Mouse (Mus musculus): ENCODE data around the gene Amigo2. TPM values are rescaled to one million over a fixed set of nuclear protein-coding genes. Genes with fewer than 3 reads are reported as not detected.
A peak's percentile ranks its signal among the peaks of the same experiment; 100 is the strongest.
"Not testable (repeated sequence)": the region's sequence is repeated elsewhere in the genome, so short reads cannot be mapped to it uniquely, and the experiment has no call there.

Gene Amigo2
- polyA plus RNA-seq, 1 experiment from 2014 or later, result 3.3 TPM

DNA sequence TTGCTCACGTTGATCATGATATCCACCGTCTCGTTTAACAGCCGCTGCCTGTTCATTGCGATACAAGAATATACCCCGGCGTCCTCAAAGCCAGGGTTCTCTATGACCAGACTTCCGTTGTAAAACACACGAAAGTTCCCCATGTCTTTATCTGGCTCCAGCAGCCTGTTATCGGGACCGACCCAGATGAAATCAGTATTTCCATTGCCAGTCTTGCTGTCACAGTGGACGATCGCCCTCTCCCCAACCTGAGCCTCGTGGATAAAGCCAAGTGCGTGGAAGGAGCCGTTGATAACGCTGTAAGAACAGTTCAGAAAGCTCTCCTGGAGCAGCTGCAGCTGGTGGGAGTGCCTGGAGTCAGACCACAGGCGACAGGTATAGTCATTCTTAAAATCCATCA is 1.7 kb downstream of the Amigo2 start:
- Histone ChIP-seq H3K27me3 (replicated peaks; ENCODE audit: low read depth, poor library complexity, severe bottlenecking) (peaks cover 25% of the 10 kb centered on the region), H3K9me3 (no peaks in the 10 kb centered on the region), H3K4me3 (no peak overlapping the region), H3K36me3 (replicated peaks) (no peaks in the 10 kb centered on the region), H3K27ac (replicated peaks) (no peak overlapping the region), H3K4me1 (peaks cover 20% of the 10 kb centered on the region)
- 89% methylated on average over 18 of the region's 18 CpGs for WGBS
- no peak for DNase-seq (ENCODE audit: low spot score)

- DNase-seq (ENCODE audit: low spot score), result peak; percentile 52
- H3K9me3 ChIP-seq, result no peaks in the 10 kb centered on the region
- H3K4me3 ChIP-seq, result no peak overlapping the region
- WGBS, result 51% methylated on average over 9 of the region's 9 CpGs
- H3K27ac ChIP-seq (replicated peaks), result no peak overlapping the region
- no peaks in the 10 kb centered on the region for H3K4me1 ChIP-seq
- no peaks in the 10 kb centered on the region for H3K36me3 ChIP-seq (replicated peaks)
- no peaks in the 10 kb centered on the region for H3K27me3 ChIP-seq (replicated peaks; ENCODE audit: low read depth, poor library complexity, severe bottlenecking)
Measured at GRCm38 (mm10) chr15:97236943-97237342, 10.1 kb downstream of the Amigo2 start.

- DNase-seq (ENCODE audit: low spot score), result peak; percentile 66
- H3K36me3 ChIP-seq (replicated peaks), result no peaks in the 10 kb centered on the region
- 32% methylated on average over 7 of the region's 7 CpGs for WGBS
Measured at GRCm38 (mm10) chr15:97235183-97235582, 11.9 kb downstream of the Amigo2 start.

GRCm38 (mm10) chr15:97234076-97234475 is 13.0 kb downstream of the Amigo2 start:
- H3K4me1 ChIP-seq, result no peaks in the 10 kb centered on the region
- H3K9me3 ChIP-seq, result peaks cover 5% of the 10 kb centered on the region; the same call in 1 of the 2 replicates
- H3K36me3 ChIP-seq (replicated peaks), result no peaks in the 10 kb centered on the region
- no peak overlapping the region for H3K4me3 ChIP-seq
- 89% methylated on average over 6 of the region's 6 CpGs for WGBS
- no peaks in the 10 kb centered on the region for H3K27me3 ChIP-seq (replicated peaks; ENCODE audit: low read depth, poor library complexity, severe bottlenecking)
- DNase-seq (ENCODE audit: low spot score), result no peak
- H3K27ac ChIP-seq (replicated peaks), result no peak overlapping the region

More at GRCm38 (mm10) chr15:97235183-97235582, 11.9 kb downstream of the Amigo2 start:
- H3K4me1 ChIP-seq, result no peaks in the 10 kb centered on the region
- H3K27ac ChIP-seq (replicated peaks), result no peak overlapping the region
- H3K9me3 ChIP-seq, result peaks cover 5% of the 10 kb centered on the region; the same call in 1 of the 2 replicates
- H3K27me3 ChIP-seq (replicated peaks; ENCODE audit: low read depth, poor library complexity, severe bottlenecking), result no peaks in the 10 kb centered on the region
- H3K4me3 ChIP-seq, result no peak overlapping the region

- no peaks in the 10 kb centered on the region for H3K4me1 ChIP-seq
- 86% methylated on average over 11 of the region's 11 CpGs for WGBS
- no peaks in the 10 kb centered on the region for H3K27me3 ChIP-seq (replicated peaks; ENCODE audit: low read depth, poor library complexity, severe bottlenecking)
- no peaks in the 10 kb centered on the region for H3K36me3 ChIP-seq (replicated peaks)
- no peak overlapping the region for H3K4me3 ChIP-seq
- H3K9me3 ChIP-seq, result peaks cover 5% of the 10 kb centered on the region; the same call in 1 of the 2 replicates
- no peak for DNase-seq (ENCODE audit: low spot score)
- H3K27ac ChIP-seq (replicated peaks), result no peak overlapping the region
Measured at GRCm38 (mm10) chr15:97229494-97230077, 17.5 kb downstream of the Amigo2 start.

- no peaks in the 10 kb centered on the region for H3K36me3 ChIP-seq (replicated peaks)
- no peak overlapping the region for H3K27ac ChIP-seq (replicated peaks)
- peaks cover 3% of the 10 kb centered on the region; the same call in 1 of the 2 replicates for H3K9me3 ChIP-seq
- no peaks in the 10 kb centered on the region for H3K27me3 ChIP-seq (replicated peaks; ENCODE audit: low read depth, poor library complexity, severe bottlenecking)
- no peak overlapping the region for H3K4me3 ChIP-seq
- WGBS, result 71% methylated on average over 8 of the region's 8 CpGs
- DNase-seq (ENCODE audit: low spot score), result no peak
- no peaks in the 10 kb centered on the region for H3K4me1 ChIP-seq
Measured at GRCm38 (mm10) chr15:97224003-97224402, 23.1 kb downstream of the Amigo2 start.

- DNase-seq (ENCODE audit: low spot score), result no peak
- H3K4me3 ChIP-seq, result no peak overlapping the region
- no peaks in the 10 kb centered on the region for H3K36me3 ChIP-seq (replicated peaks)
- WGBS, result 84% methylated on average over 10 of the region's 10 CpGs
- no peaks in the 10 kb centered on the region for H3K4me1 ChIP-seq
- H3K9me3 ChIP-seq, result peaks cover 3% of the 10 kb centered on the region; the same call in 1 of the 2 replicates
- H3K27ac ChIP-seq (replicated peaks), result no peak overlapping the region
- H3K27me3 ChIP-seq (replicated peaks; ENCODE audit: low read depth, poor library complexity, severe bottlenecking), result no peaks in the 10 kb centered on the region
Measured at GRCm38 (mm10) chr15:97223431-97223830, 23.7 kb downstream of the Amigo2 start.

DNA sequence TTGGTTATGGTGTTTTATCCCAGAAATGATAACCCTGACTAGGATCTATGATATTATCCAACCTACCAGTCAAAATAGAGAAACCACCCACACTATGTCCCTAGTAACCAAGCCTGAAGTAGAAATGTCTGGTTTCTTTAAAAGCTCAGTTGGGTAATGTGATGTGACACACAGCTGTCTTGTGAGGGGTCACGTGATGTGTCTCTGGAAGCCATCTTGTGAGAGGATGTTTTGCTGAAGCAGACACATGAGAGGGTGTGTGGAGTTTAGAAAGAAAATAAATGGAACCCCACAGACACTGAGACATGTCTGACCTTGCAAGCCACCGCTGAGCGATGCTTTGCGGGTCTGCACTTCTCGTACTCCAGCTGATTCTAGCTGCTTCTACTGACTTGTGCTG is 30.2 kb downstream of the Amigo2 start:
- Histone ChIP-seq H3K9me3 (no peaks in the 10 kb centered on the region), H3K36me3 (replicated peaks) (no peaks in the 10 kb centered on the region), H3K27ac (replicated peaks) (no peak overlapping the region), H3K27me3 (replicated peaks; ENCODE audit: low read depth, poor library complexity, severe bottlenecking) (no peaks in the 10 kb centered on the region), H3K4me3 (no peak overlapping the region), H3K4me1 (no peaks in the 10 kb centered on the region)
- WGBS, result 93% methylated on average over 5 of the region's 5 CpGs
- no peak for DNase-seq (ENCODE audit: low spot score)

DNA sequence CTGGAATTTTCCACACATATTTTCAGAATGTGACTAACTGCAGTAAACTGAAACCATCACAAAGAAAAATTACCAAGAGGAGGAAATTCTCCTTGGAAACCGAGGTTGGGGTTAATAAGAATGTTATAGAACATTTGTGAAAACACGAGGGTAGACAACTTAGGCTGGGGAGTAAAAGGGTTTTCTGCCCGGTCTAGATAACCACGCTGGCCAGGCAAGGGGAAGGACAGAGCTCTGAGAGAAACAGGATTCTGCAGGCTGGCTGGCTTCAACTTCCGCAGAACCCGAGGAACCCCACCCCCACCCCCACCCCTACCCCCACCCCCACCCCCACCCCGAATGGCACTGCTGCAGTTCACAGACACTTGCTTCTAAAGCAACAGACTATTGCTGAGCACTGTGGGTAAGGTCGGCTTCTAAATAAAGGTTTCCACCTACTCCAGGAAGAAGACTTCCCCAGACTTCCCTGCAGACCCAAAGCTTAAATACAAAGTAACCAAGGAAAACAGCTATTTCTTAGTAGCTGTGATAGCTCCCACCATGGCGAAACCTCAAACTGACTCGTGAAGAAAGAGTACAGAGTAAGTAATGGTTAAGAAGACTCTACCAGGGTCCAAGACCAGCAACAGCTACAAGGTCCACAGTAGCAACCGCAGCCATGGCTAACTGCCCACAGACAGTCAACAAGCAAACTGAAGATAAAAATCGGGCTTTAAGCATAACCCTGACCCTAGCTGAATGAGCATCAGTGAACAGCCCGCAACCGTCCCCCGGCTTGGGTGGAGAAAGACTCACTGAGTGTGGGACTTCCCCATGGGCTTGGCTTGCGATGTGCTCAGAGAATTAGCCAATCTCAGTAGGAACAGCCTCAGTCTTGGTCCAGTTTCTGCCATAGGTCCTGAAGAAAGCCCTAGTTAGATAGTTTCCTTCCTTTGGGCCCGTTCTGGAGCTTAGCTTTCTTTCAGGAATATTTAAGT is 34.3 kb downstream of the Amigo2 start:
- Histone ChIP-seq H3K27me3 (replicated peaks; ENCODE audit: low read depth, poor library complexity, severe bottlenecking) (no peaks in the 10 kb centered on the region), H3K27ac (replicated peaks) (no peak overlapping the region), H3K9me3 (no peaks in the 10 kb centered on the region), H3K36me3 (replicated peaks) (no peaks in the 10 kb centered on the region), H3K4me3 (no peak overlapping the region), H3K4me1 (no peaks in the 10 kb centered on the region)
- 83% methylated on average over 17 of the region's 17 CpGs for WGBS
- no peak for DNase-seq (ENCODE audit: low spot score)

- not testable (repeated sequence) for H3K4me3 ChIP-seq; H3K4me1 ChIP-seq; H3K27ac ChIP-seq (replicated peaks); DNase-seq (ENCODE audit: low spot score); H3K36me3 ChIP-seq (replicated peaks); H3K9me3 ChIP-seq; H3K27me3 ChIP-seq (replicated peaks; ENCODE audit: low read depth, poor library complexity, severe bottlenecking)
- 85% methylated on average over 3 of the region's 3 CpGs for WGBS
Measured at GRCm38 (mm10) chr15:97209754-97210153, 37.3 kb downstream of the Amigo2 start.

GRCm38 (mm10) chr15:97206506-97206905 is 40.6 kb downstream of the Amigo2 start:
- Histone ChIP-seq H3K4me1 (no peaks in the 10 kb centered on the region), H3K4me3 (no peak overlapping the region), H3K27ac (replicated peaks) (no peak overlapping the region), H3K9me3 (no peaks in the 10 kb centered on the region), H3K27me3 (replicated peaks; ENCODE audit: low read depth, poor library complexity, severe bottlenecking) (no peaks in the 10 kb centered on the region), H3K36me3 (replicated peaks) (no peaks in the 10 kb centered on the region)
- DNase-seq (ENCODE audit: low spot score), result no peak
- 95% methylated on average over 8 of the region's 8 CpGs for WGBS

- Histone ChIP-seq H3K27ac (replicated peaks) (no peak overlapping the region), H3K4me1 (no peaks in the 10 kb centered on the region), H3K4me3 (no peak overlapping the region), H3K9me3 (no peaks in the 10 kb centered on the region), H3K27me3 (replicated peaks; ENCODE audit: low read depth, poor library complexity, severe bottlenecking) (no peaks in the 10 kb centered on the region), H3K36me3 (replicated peaks) (no peaks in the 10 kb centered on the region)
- WGBS, result 89% methylated on average over 10 of the region's 10 CpGs
- DNase-seq (ENCODE audit: low spot score), result no peak
Measured at GRCm38 (mm10) chr15:97205776-97206175, 41.3 kb downstream of the Amigo2 start.

- no peaks in the 10 kb centered on the region for H3K9me3 ChIP-seq
Measured at GRCm38 (mm10) chr15:97204889-97205288, 42.2 kb downstream of the Amigo2 start.

More at GRCm38 (mm10) chr15:97204889-97205288, 42.2 kb downstream of the Amigo2 start:
- no peak for DNase-seq (ENCODE audit: low spot score)
- Histone ChIP-seq H3K4me3 (no peak overlapping the region), H3K27ac (replicated peaks) (no peak overlapping the region), H3K36me3 (replicated peaks) (no peaks in the 10 kb centered on the region), H3K4me1 (no peaks in the 10 kb centered on the region), H3K27me3 (replicated peaks; ENCODE audit: low read depth, poor library complexity, severe bottlenecking) (no peaks in the 10 kb centered on the region)
- WGBS, result 91% methylated on average over 3 of the region's 3 CpGs
